10 mouse cellular contexts compared by ENCODE assay signal in the genomic region with DNA sequence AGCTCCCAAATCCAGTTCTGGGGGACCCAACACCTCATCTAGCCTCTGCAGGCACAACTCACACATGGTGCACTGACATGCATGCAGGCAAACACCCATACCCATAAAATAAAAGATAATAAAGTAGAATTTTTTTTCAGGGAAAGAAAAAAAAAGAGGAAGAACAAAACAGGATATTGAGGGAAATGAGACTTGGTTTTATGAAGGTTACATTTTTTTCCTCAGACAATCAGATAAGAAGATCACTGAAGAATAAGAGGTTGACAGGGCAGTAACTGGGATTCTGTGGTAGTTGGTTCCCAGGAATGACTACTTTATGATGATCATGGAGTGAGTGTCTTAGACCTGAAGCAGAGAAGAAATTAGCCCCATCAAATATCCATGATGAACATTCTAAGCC. TPM values are rescaled to one million over a fixed set of nuclear protein-coding genes. Genes with fewer than 3 reads are reported as not detected.
DNase-seq lines count a peak whose midpoint lies in the region; ATAC-seq lines count a peak whose summit lies in the region.
"Had no signal": no experiment of that assay in that cellular context is flagged by ENCODE, and none has a peak within 500 bp of the region (broad histone marks: within the 10 kb centered on the region; RNA-seq: fewer than 3 reads in every experiment).

No protein-coding gene starts in this region.

- no peak overlapping the region for H3K9ac ChIP-seq in forebrain, embryonic 12.5 days
- H3K9ac ChIP-seq in forebrain, embryonic 16.5 days (replicated peaks; ENCODE audit: low read depth, low read length): no peak overlapping the region
- H3K9ac ChIP-seq in liver, embryonic 11.5 days (ENCODE audit: low read depth, low read length): no peak overlapping the region
- peak overlapping the region; percentile 77 for H3K9ac ChIP-seq in hindbrain, embryonic 14.5 days
- no peak overlapping the region for H3K9ac ChIP-seq in midbrain, embryonic 16.5 days (ENCODE audit: low read depth, low read length)

- H3K4me3 ChIP-seq in forebrain, embryonic 12.5 days (replicated peaks): no peak overlapping the region
- H3K4me3 ChIP-seq in forebrain, embryonic 16.5 days (replicated peaks; ENCODE audit: low read length): no peak overlapping the region
- no peak overlapping the region for H3K4me3 ChIP-seq in liver, embryonic 11.5 days (ENCODE audit: low read depth, low read length)
- no peak overlapping the region for H3K4me3 ChIP-seq in hindbrain, embryonic 14.5 days (replicated peaks; ENCODE audit: low read length)
- H3K4me3 ChIP-seq in midbrain, embryonic 16.5 days (ENCODE audit: low read depth, low read length): no peak overlapping the region

- H3K27ac ChIP-seq in forebrain, embryonic 12.5 days: no peak overlapping the region
- no peak overlapping the region for H3K27ac ChIP-seq in forebrain, embryonic 16.5 days (ENCODE audit: low read length)
- H3K27ac ChIP-seq in liver, embryonic 11.5 days (ENCODE audit: low read depth, low read length): no peak overlapping the region
- H3K27ac ChIP-seq in hindbrain, embryonic 14.5 days: no peak overlapping the region
- no peak overlapping the region for H3K27ac ChIP-seq in midbrain, embryonic 16.5 days (ENCODE audit: low read length)

- no peak for DNase-seq in liver, embryonic 11.5 days (ENCODE audit: low spot score)
- DNase-seq in liver: no peak
- no peak for DNase-seq in hindbrain, embryonic 14.5 days (ENCODE audit: low spot score)
- DNase-seq in testis, postnatal 10 days (ENCODE audit: low spot score): no peak
- DNase-seq in right cerebral cortex, postnatal 4 days: no peak

- ATAC-seq in forebrain, embryonic 12.5 days (ENCODE audit: low FRiP score): no peak
- ATAC-seq in forebrain, embryonic 16.5 days: no peak
- no peak for ATAC-seq in liver, embryonic 11.5 days (replicated peaks; ENCODE audit: low FRiP score)
- no peak for ATAC-seq in hindbrain, embryonic 14.5 days (ENCODE audit: low FRiP score)
- no peak for ATAC-seq in midbrain, embryonic 16.5 days
- ATAC-seq: lung, postnatal 0 days had no signal

- peak overlapping the region; percentile 76; the same call in 1 of the 2 replicates for H3K4me2 ChIP-seq in forebrain, embryonic 12.5 days
- no peak overlapping the region for H3K4me2 ChIP-seq in forebrain, embryonic 16.5 days (ENCODE audit: low read length)
- peak overlapping the region; percentile 68; the same call in 1 of the 2 replicates for H3K4me2 ChIP-seq in liver, embryonic 11.5 days
- peak overlapping the region; percentile 81; the same call in 1 of the 2 replicates for H3K4me2 ChIP-seq in hindbrain, embryonic 14.5 days (replicated peaks)
- H3K4me2 ChIP-seq in midbrain, embryonic 16.5 days (ENCODE audit: low read length): peak overlapping the region; percentile 75; the same call in 1 of the 2 replicates

- no peaks in the 10 kb centered on the region for H3K27me3 ChIP-seq in forebrain, embryonic 12.5 days
- H3K27me3 ChIP-seq in forebrain, embryonic 16.5 days (replicated peaks; ENCODE audit: control insufficient read depth, insufficient read depth, low read length): no peaks in the 10 kb centered on the region
- H3K27me3 ChIP-seq in liver, embryonic 11.5 days (replicated peaks; ENCODE audit: control insufficient read depth, insufficient read depth, low read length): no peaks in the 10 kb centered on the region
- H3K27me3 ChIP-seq in hindbrain, embryonic 14.5 days (ENCODE audit: control insufficient read depth, insufficient read depth, low read length): no peaks in the 10 kb centered on the region
- H3K27me3 ChIP-seq in midbrain, embryonic 16.5 days (ENCODE audit: control insufficient read depth, insufficient read depth, low read depth, low read length): no peaks in the 10 kb centered on the region

- H3K4me1 ChIP-seq in forebrain, embryonic 12.5 days: peaks cover 21% of the 10 kb centered on the region
- peaks cover 23% of the 10 kb centered on the region for H3K4me1 ChIP-seq in forebrain, embryonic 16.5 days (replicated peaks; ENCODE audit: control insufficient read depth, insufficient read depth, low read length)
- peaks cover 14% of the 10 kb centered on the region for H3K4me1 ChIP-seq in liver, embryonic 11.5 days (replicated peaks; ENCODE audit: control insufficient read depth, insufficient read depth, low read length)
- H3K4me1 ChIP-seq in hindbrain, embryonic 14.5 days (replicated peaks; ENCODE audit: control insufficient read depth, insufficient read depth, low read length): peaks cover 19% of the 10 kb centered on the region
- H3K4me1 ChIP-seq in midbrain, embryonic 16.5 days (ENCODE audit: control insufficient read depth, insufficient read depth, low read length): peaks cover 16% of the 10 kb centered on the region

- no peaks in the 10 kb centered on the region for H3K9me3 ChIP-seq in forebrain, embryonic 12.5 days
- no peaks in the 10 kb centered on the region for H3K9me3 ChIP-seq in forebrain, embryonic 16.5 days (ENCODE audit: control insufficient read depth, low read length)
- no peaks in the 10 kb centered on the region for H3K9me3 ChIP-seq in liver, embryonic 11.5 days (ENCODE audit: control insufficient read depth, low read length)
- no peaks in the 10 kb centered on the region for H3K9me3 ChIP-seq in hindbrain, embryonic 14.5 days (ENCODE audit: control insufficient read depth, low read length)
- no peaks in the 10 kb centered on the region for H3K9me3 ChIP-seq in midbrain, embryonic 16.5 days (replicated peaks; ENCODE audit: control insufficient read depth, low read length, poor library complexity, severe bottlenecking)
- H3K9me3 ChIP-seq: G1E had no signal

- peaks cover 15% of the 10 kb centered on the region for H3K36me3 ChIP-seq in forebrain, embryonic 12.5 days (replicated peaks)
- peaks cover 2% of the 10 kb centered on the region for H3K36me3 ChIP-seq in forebrain, embryonic 16.5 days (ENCODE audit: control insufficient read depth, insufficient read depth)
- peaks cover 10% of the 10 kb centered on the region for H3K36me3 ChIP-seq in liver, embryonic 11.5 days (ENCODE audit: control insufficient read depth, insufficient read depth, low read length)
- peaks cover 15% of the 10 kb centered on the region for H3K36me3 ChIP-seq in hindbrain, embryonic 14.5 days (replicated peaks; ENCODE audit: control insufficient read depth, insufficient read depth)
- peaks cover 5% of the 10 kb centered on the region; the same call in 1 of the 2 replicates for H3K36me3 ChIP-seq in midbrain, embryonic 16.5 days (ENCODE audit: control insufficient read depth, insufficient read depth, low read length)

RNA-seq across cellular contexts. Expression of a gene that starts 1.6 kb away (rescaled TPM):
- polyA plus RNA-seq in forebrain, embryonic 12.5 days (2016; fragmentation: Nextera tagmentation; extraction: Ambion mirVana): 24.4 and 26.7 TPM in 2 replicates
- polyA plus RNA-seq in forebrain, embryonic 16.5 days (2015; fragmentation: Nextera tagmentation; extraction: Ambion mirVana): 20.1 and 21.3 TPM in 2 replicates
- polyA plus RNA-seq in liver, embryonic 11.5 days (2014; fragmentation: Nextera tagmentation; extraction: Ambion mirVana): 13.2 and 13.4 TPM in 2 replicates
- 17.2 and 17.7 TPM in 2 replicates for polyA plus RNA-seq in hindbrain, embryonic 14.5 days (2014; fragmentation: Nextera tagmentation; extraction: Ambion mirVana)
- 18.6 and 20.4 TPM in 2 replicates for polyA plus RNA-seq in midbrain, embryonic 16.5 days (2015; fragmentation: Nextera tagmentation; extraction: Ambion mirVana)

RNA-seq across cellular contexts. Expression of a gene that starts 1.6 kb away (rescaled TPM):
- 264 and 276 TPM in 2 replicates for polyA plus RNA-seq in forebrain, embryonic 12.5 days (2016; fragmentation: Nextera tagmentation; extraction: Ambion mirVana)
- polyA plus RNA-seq in forebrain, embryonic 16.5 days (2015; fragmentation: Nextera tagmentation; extraction: Ambion mirVana): 162 and 174 TPM in 2 replicates
- polyA plus RNA-seq in liver, embryonic 11.5 days (2014; fragmentation: Nextera tagmentation; extraction: Ambion mirVana): 309 and 318 TPM in 2 replicates
- polyA plus RNA-seq in hindbrain, embryonic 14.5 days (2014; fragmentation: Nextera tagmentation; extraction: Ambion mirVana): 152 and 165 TPM in 2 replicates
- polyA plus RNA-seq in midbrain, embryonic 16.5 days (2015; fragmentation: Nextera tagmentation; extraction: Ambion mirVana): 129 and 135 TPM in 2 replicates

RNA-seq across cellular contexts. Expression of a gene that starts 40.6 kb away (rescaled TPM):
- 60.8 and 68.8 TPM in 2 replicates for polyA plus RNA-seq in forebrain, embryonic 12.5 days (2016; fragmentation: Nextera tagmentation; extraction: Ambion mirVana)
- 60.6 and 63.2 TPM in 2 replicates for polyA plus RNA-seq in forebrain, embryonic 16.5 days (2015; fragmentation: Nextera tagmentation; extraction: Ambion mirVana)
- 30.0 and 31.7 TPM in 2 replicates for polyA plus RNA-seq in liver, embryonic 11.5 days (2014; fragmentation: Nextera tagmentation; extraction: Ambion mirVana)
- 45.5 and 55.0 TPM in 2 replicates for polyA plus RNA-seq in hindbrain, embryonic 14.5 days (2014; fragmentation: Nextera tagmentation; extraction: Ambion mirVana)
- polyA plus RNA-seq in midbrain, embryonic 16.5 days (2015; fragmentation: Nextera tagmentation; extraction: Ambion mirVana): 57.0 and 61.7 TPM in 2 replicates

RNA-seq across cellular contexts. Expression of a gene that starts 40.8 kb away (rescaled TPM):
- 23.9 and 24.2 TPM in 2 replicates for polyA plus RNA-seq in forebrain, embryonic 12.5 days (2016; fragmentation: Nextera tagmentation; extraction: Ambion mirVana)
- 33.7 and 40.4 TPM in 2 replicates for polyA plus RNA-seq in forebrain, embryonic 16.5 days (2015; fragmentation: Nextera tagmentation; extraction: Ambion mirVana)
- 47.1 and 47.3 TPM in 2 replicates for polyA plus RNA-seq in liver, embryonic 11.5 days (2014; fragmentation: Nextera tagmentation; extraction: Ambion mirVana)
- 36.3 and 37.4 TPM in 2 replicates for polyA plus RNA-seq in hindbrain, embryonic 14.5 days (2014; fragmentation: Nextera tagmentation; extraction: Ambion mirVana)
- polyA plus RNA-seq in midbrain, embryonic 16.5 days (2015; fragmentation: Nextera tagmentation; extraction: Ambion mirVana): 41.1 and 43.8 TPM in 2 replicates
